Mouse (Mus musculus) stomach, embryonic 16.5 days (tissue): ENCODE results near the gene Arhgap35. TPM values are rescaled to one million over a fixed set of nuclear protein-coding genes. Genes with fewer than 3 reads are reported as not detected.
A peak's percentile ranks its signal among the peaks of the same experiment; 100 is the strongest.

Source experiments
- ATAC-seq: fragments of 200-750 bp; cut with Nextera tagmentation; 2 replicates; pipeline ENCODE4 v1.8.0; 2017; ENCODE audit warnings: moderate number of reproducible peaks, moderate TSS enrichment; ENCODE audit not compliant: insufficient read depth, low FRiP score
- H3K27ac ChIP-seq: fragments of 300-500 bp; sonication (generic); 2 replicates; pipeline ENCODE4 v1.5.1; 2014; ENCODE audit warnings: low read length
- H3K27me3 ChIP-seq: fragments of 300-500 bp; sonication (generic); 2 replicates; pipeline ENCODE4 v1.6.1; 2014; ENCODE audit warnings: low read length, control low read depth, mixed read lengths; ENCODE audit not compliant: control insufficient read depth, insufficient read depth
- H3K36me3 ChIP-seq: fragments of 300-500 bp; sonication (generic); 2 replicates; pipeline ENCODE4 v1.6.1; 2014; ENCODE audit warnings: low read length; ENCODE audit not compliant: control insufficient read depth, insufficient read depth
- H3K4me1 ChIP-seq: fragments of 300-500 bp; sonication (generic); 2 replicates; pipeline ENCODE4 v1.6.1; 2014; ENCODE audit warnings: low read length, control low read depth, mixed read lengths; ENCODE audit not compliant: control insufficient read depth, insufficient read depth
- H3K4me2 ChIP-seq: fragments of 300-500 bp; sonication (generic); 2 replicates; pipeline ENCODE4 v1.6.1; 2014; ENCODE audit warnings: low read depth, low read length, mixed read lengths
- H3K4me3 ChIP-seq: fragments of 300-500 bp; sonication (generic); replicated peaks from 2 replicates; pipeline ENCODE4 v1.5.1; 2014; ENCODE audit warnings: mild to moderate bottlenecking, low read length
- H3K9ac ChIP-seq: fragments of 300-500 bp; sonication (generic); 2 replicates; pipeline ENCODE4 v1.6.1; 2014; ENCODE audit warnings: low read length
- H3K9me3 ChIP-seq: fragments of 300-500 bp; sonication (generic); replicated peaks from 2 replicates; pipeline ENCODE4 v1.6.1; 2016; ENCODE audit warnings: low read length, control low read depth; ENCODE audit not compliant: control insufficient read depth
- WGBS: fragments of 180-500 bp; shearing (Covaris S2); extraction: QIAGEN DNeasy Blood & Tissue Kit; methylation state at CpG from one replicate; pipeline ENCODE4 v1.1.7; 2014; 5-methylcytosine and 5-hydroxymethylcytosine counted together
- polyA plus RNA-seq: library from polyadenylated mRNA; unstranded; fragments of >200 nt; fragmentation: Nextera tagmentation; extraction: Ambion mirVana; gene quantifications from 2 replicates; pipeline ENCODE4 v1.2.1, GENCODE M21; 2015

Arhgap35 gene
- polyA plus RNA-seq, 1 experiment from 2014 or later = 11.4 TPM

DNA sequence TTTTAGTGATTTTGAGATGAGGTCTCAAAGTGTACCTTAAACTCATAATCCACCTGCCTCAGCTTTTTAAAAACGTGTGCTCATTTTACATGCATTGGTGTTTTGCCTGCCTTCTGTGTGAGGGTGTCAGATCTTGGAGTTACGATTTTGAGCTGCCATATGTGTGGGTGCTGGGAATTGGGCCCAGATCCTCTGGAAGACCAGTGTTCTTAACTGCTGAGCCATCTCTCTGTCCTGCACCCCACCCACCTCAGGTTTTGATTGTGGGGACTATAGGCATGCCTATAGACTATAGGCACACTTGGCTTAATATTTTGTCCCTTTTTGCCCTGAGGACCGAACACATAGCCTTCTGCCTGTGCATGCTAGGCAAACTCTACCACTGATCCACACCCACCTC lies 122.6 kb downstream of the Arhgap35 start:
- no peak overlapping the region for H3K9ac ChIP-seq
- no peak overlapping the region for H3K27ac ChIP-seq
- H3K36me3 ChIP-seq = peaks cover 10% of the 10 kb centered on the region
- 59% methylated on average over 3 of the region's 3 CpGs for WGBS
- no peak overlapping the region for H3K4me3 ChIP-seq
- no peaks in the 10 kb centered on the region for H3K9me3 ChIP-seq
- H3K4me2 ChIP-seq = no peak overlapping the region
- H3K27me3 ChIP-seq = no peaks in the 10 kb centered on the region
- H3K4me1 ChIP-seq = no peaks in the 10 kb centered on the region
- ATAC-seq = no peak

- Histone ChIP-seq H3K27me3 (no peaks in the 10 kb centered on the region), H3K36me3 (peaks cover 7% of the 10 kb centered on the region), H3K9me3 (no peaks in the 10 kb centered on the region), H3K27ac (no peak overlapping the region), H3K9ac (no peak overlapping the region), H3K4me1 (no peaks in the 10 kb centered on the region), H3K4me3 (no peak overlapping the region), H3K4me2 (no peak overlapping the region)
- ATAC-seq = no peak
- 28% methylated on average over 3 of the region's 3 CpGs for WGBS
Measured at GRCm38 (mm10) chr7:16491759-16492158, 123.0 kb downstream of the Arhgap35 start.

- no peak for ATAC-seq
- Histone ChIP-seq H3K27ac (no peak overlapping the region), H3K4me2 (no peak overlapping the region), H3K27me3 (no peaks in the 10 kb centered on the region), H3K36me3 (no peaks in the 10 kb centered on the region), H3K4me1 (no peaks in the 10 kb centered on the region), H3K9ac (no peak overlapping the region), H3K4me3 (no peak overlapping the region), H3K9me3 (no peaks in the 10 kb centered on the region)
- 83% methylated on average over 9 of the region's 9 CpGs for WGBS
Measured at GRCm38 (mm10) chr7:16489948-16490347, 124.8 kb downstream of the Arhgap35 start.

- H3K4me2 ChIP-seq = no peak overlapping the region
- H3K9me3 ChIP-seq = no peaks in the 10 kb centered on the region
- H3K27ac ChIP-seq = no peak overlapping the region
- no peaks in the 10 kb centered on the region for H3K36me3 ChIP-seq
- ATAC-seq = no peak
- H3K4me1 ChIP-seq = no peaks in the 10 kb centered on the region
- H3K4me3 ChIP-seq = no peak overlapping the region
- H3K9ac ChIP-seq = no peak overlapping the region
- no peaks in the 10 kb centered on the region for H3K27me3 ChIP-seq
Measured at GRCm38 (mm10) chr7:16488816-16489215, 126.0 kb downstream of the Arhgap35 start.

DNA sequence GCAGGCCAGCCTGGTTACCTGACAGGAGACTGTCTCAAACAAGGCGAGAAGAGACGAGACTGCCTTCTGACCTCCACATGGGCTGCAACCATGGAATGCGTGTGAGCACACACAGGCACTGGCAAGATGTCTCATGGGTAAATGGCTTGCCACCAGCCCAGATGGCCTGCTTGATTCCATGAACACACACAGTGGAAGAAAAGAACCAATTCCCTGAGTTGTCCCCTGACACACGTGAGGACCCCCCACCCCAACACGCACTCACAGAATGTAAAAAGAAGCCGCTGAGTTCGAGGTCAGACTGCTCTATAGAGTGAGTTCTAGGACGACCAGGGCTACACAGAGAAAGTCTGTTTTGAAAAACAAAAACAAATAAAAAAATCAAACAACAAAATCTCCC lies 137.2 kb downstream of the Arhgap35 start, which contains the start of gene Npas1:
TSS of gene Npas1 (minus strand) at position 101 of the 400 bp plus-strand sequence.
- H3K9ac ChIP-seq = no peak within 1 kb of the TSS
- no peak for ATAC-seq
- WGBS = 84% methylated on average over 8 of the region's 8 CpGs
- H3K4me1 ChIP-seq = peaks cover 18% of the 10 kb centered on the region; the same call in 1 of the 2 replicates
- H3K4me2 ChIP-seq = peak within 1 kb of the TSS; percentile 53
- no peak within 1 kb of the TSS for H3K27ac ChIP-seq
- no peaks in the 10 kb centered on the region for H3K9me3 ChIP-seq
- H3K4me3 ChIP-seq = peak within 1 kb of the TSS; percentile 39
- peaks cover 48% of the 10 kb centered on the region for H3K27me3 ChIP-seq
- H3K36me3 ChIP-seq = no peaks in the 10 kb centered on the region

- Histone ChIP-seq H3K27me3 (peaks cover 57% of the 10 kb centered on the region), H3K4me1 (peaks cover 18% of the 10 kb centered on the region; the same call in 1 of the 2 replicates), H3K36me3 (no peaks in the 10 kb centered on the region), H3K9me3 (no peaks in the 10 kb centered on the region), H3K9ac (no peak overlapping the region), H3K4me2 (peak overlapping the region; percentile 53), H3K27ac (no peak overlapping the region), H3K4me3 (peak overlapping the region; percentile 39)
- ATAC-seq = 0 out of 2 replicates have a peak, but pooled peaks have one; percentile 12
- WGBS = 2% methylated on average over 34 of the region's 34 CpGs
Measured at GRCm38 (mm10) chr7:16476600-16476989, 138.2 kb downstream of the Arhgap35 start.

- H3K36me3 ChIP-seq = no peaks in the 10 kb centered on the region
- H3K27me3 ChIP-seq = peaks cover 63% of the 10 kb centered on the region
- peak overlapping the region; percentile 53 for H3K4me2 ChIP-seq
- H3K9me3 ChIP-seq = no peaks in the 10 kb centered on the region
- H3K9ac ChIP-seq = no peak overlapping the region; the same call in 1 of the 2 replicates
- 1% methylated on average over 59 of the region's 59 CpGs for WGBS
- ATAC-seq = 0 out of 2 replicates have a peak, but pooled peaks have one; percentile 12
- H3K4me1 ChIP-seq = peaks cover 18% of the 10 kb centered on the region; the same call in 1 of the 2 replicates
- peak overlapping the region; percentile 39 for H3K4me3 ChIP-seq
- H3K27ac ChIP-seq = no peak overlapping the region
Measured at GRCm38 (mm10) chr7:16475764-16476599, 138.8 kb downstream of the Arhgap35 start.

- H3K27ac ChIP-seq = no peak overlapping the region
- H3K27me3 ChIP-seq = peaks cover 64% of the 10 kb centered on the region
- H3K4me3 ChIP-seq = peak overlapping the region; percentile 39; the same call in 1 of the 2 replicates
- peaks cover 18% of the 10 kb centered on the region; the same call in 1 of the 2 replicates for H3K4me1 ChIP-seq
- ATAC-seq = no peak
- 5% methylated on average over 23 of the region's 23 CpGs for WGBS
- no peaks in the 10 kb centered on the region for H3K36me3 ChIP-seq
- H3K4me2 ChIP-seq = peak overlapping the region; percentile 24; the same call in 1 of the 2 replicates
- no peak overlapping the region; the same call in 1 of the 2 replicates for H3K9ac ChIP-seq
- no peaks in the 10 kb centered on the region for H3K9me3 ChIP-seq
Measured at GRCm38 (mm10) chr7:16475321-16475720, 139.5 kb downstream of the Arhgap35 start.

GRCm38 (mm10) chr7:16474445-16474844 lies 140.3 kb downstream of the Arhgap35 start:
- no peak for ATAC-seq
- no peaks in the 10 kb centered on the region for H3K9me3 ChIP-seq
- no peak overlapping the region for H3K27ac ChIP-seq
- peaks cover 64% of the 10 kb centered on the region for H3K27me3 ChIP-seq
- H3K4me1 ChIP-seq = peaks cover 18% of the 10 kb centered on the region; the same call in 1 of the 2 replicates
- no peak overlapping the region for H3K9ac ChIP-seq
- peak overlapping the region; percentile 29; the same call in 1 of the 2 replicates for H3K4me2 ChIP-seq
- peak overlapping the region; percentile 21; the same call in 1 of the 2 replicates for H3K4me3 ChIP-seq
- WGBS = 3% methylated on average over 33 of the region's 33 CpGs
- H3K36me3 ChIP-seq = no peaks in the 10 kb centered on the region
